11 mouse cellular contexts compared by ENCODE assay signal in the genomic region with DNA sequence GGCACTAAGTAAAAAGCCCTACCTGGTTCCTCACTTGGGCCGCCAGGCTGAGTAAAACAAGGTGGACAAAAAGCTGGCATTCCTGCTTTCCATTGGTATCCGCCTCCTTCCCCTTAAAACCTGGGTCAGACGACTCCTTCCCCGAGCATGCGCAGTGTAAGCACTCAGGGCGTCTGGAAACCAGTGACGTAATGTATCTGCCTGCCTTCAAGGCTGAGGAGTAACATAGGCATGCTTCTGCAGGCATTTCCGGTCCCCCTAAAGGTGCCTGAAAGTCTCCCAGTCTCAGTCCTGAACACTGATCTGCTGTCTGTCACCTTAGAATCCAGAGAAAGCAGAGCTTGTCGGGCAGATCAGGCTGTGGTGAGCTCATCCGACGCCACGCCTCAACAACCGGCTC.
DNase-seq lines count a peak whose midpoint lies in the region; ATAC-seq lines count a peak whose summit lies in the region.
"Had no signal": no experiment of that assay in that cellular context is flagged by ENCODE, and none has a peak within 500 bp of the region (broad histone marks: within the 10 kb centered on the region; RNA-seq: fewer than 3 reads in every experiment).

No protein-coding gene starts in this region.

- peak overlapping the region; percentile 42 for H3K4me2 ChIP-seq in heart, embryonic 13.5 days

- WGBS in heart, embryonic 13.5 days: 27% methylated on average over 13 of the region's 13 CpGs

- ATAC-seq in heart, embryonic 13.5 days (ENCODE audit: extremely low read depth, insufficient number of reproducible peaks, low FRiP score, low TSS enrichment): no peak

- H3K36me3 ChIP-seq in heart, embryonic 13.5 days: no peaks in the 10 kb centered on the region

- H3K27me3 ChIP-seq in heart, embryonic 13.5 days (replicated peaks): no peaks in the 10 kb centered on the region

- H3K4me3 ChIP-seq in heart, embryonic 13.5 days: no peak overlapping the region

- peaks cover 5% of the 10 kb centered on the region; the same call in 1 of the 2 replicates for H3K9me3 ChIP-seq in heart, embryonic 13.5 days

- DNase-seq in heart, postnatal 14 days: no peak
- DNase-seq in urinary bladder, adult 18-20 months (ENCODE audit: low spot score in 2 of 2): peak; percentile 18 to 51
- no peak for DNase-seq in urinary bladder, postnatal 10 days (ENCODE audit: low spot score)
- peak; percentile 39 for DNase-seq in lung, postnatal 10 days
- no peak for DNase-seq in cerebellum, adult 8-10 months
- no peak for DNase-seq in thymus, adult 18-20 months
- no peak for DNase-seq in spleen, postnatal 36 days (ENCODE audit: low spot score in 2 of 2)
- DNase-seq: gastrocnemius, postnatal 14 days; kidney, adult 18-20 months; left cerebral cortex, postnatal 4 days had no signal

- peaks cover 32% of the 10 kb centered on the region for H3K4me1 ChIP-seq in heart, embryonic 13.5 days

- no peak overlapping the region for H3K27ac ChIP-seq in heart, embryonic 13.5 days (replicated peaks)

- H3K9ac ChIP-seq in heart, embryonic 13.5 days: no peak overlapping the region

- intact Hi-C loops in heart, postnatal 14 days (cut with DNase I): no loop called here

Comparison
In these comparisons a context has a peak if more than half of its experiments do, and no peak if none do; other contexts are left out.
1. DNase-seq: peak in urinary bladder, adult 18-20 months (2 of 2) and lung, postnatal 10 days (single experiment); none in heart, postnatal 14 days (0 of 2), urinary bladder, postnatal 10 days (single experiment), cerebellum, adult 8-10 months (single experiment), thymus, adult 18-20 months (0 of 2) and spleen, postnatal 36 days (0 of 2).